Mouse (Mus musculus): ENCODE measurements around the gene Sgms1.

DNA sequence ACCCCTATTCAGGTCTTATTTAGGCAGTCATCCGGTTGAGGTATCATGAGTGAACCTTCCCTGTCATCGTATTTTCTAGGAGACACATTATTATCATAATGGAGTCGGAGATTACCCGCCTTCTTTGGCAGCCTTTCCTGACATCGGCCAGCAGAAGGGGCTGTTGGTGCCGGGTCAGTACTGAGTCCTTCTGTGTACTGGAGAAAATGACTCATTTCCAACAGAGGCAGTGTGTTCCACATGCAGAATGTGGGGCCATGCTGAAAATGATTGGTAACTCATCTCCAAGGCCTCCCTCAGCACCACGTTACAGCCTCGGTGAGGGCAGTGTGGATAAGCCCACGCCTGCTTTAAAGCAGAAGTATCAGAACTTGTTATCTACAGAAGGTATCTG lies 164.4 kb downstream of the Sgms1 start:
- TF ChIP-seq FLI1 (IDR thresholded peaks at IDR 0.05; ENCODE audit: low read length) (no peak), GATA1 (IDR thresholded peaks at IDR 0.05; ENCODE audit: borderline replicate concordance, low read length) (no peak)
